Mouse (Mus musculus): ENCODE data around the gene Arhgap17. TPM values are rescaled to one million over a fixed set of nuclear protein-coding genes. Genes with fewer than 3 reads are reported as not detected.

Arhgap17 gene
- polyA plus RNA-seq, 1 experiment from 2014 or later, result 21.3 TPM

GRCm38 (mm10) chr7:123346631-123347290 is 23.0 kb downstream of the Arhgap17 start:
- Histone ChIP-seq H3K4me1 (ENCODE audit: insufficient read depth, low read length) (peaks cover 23% of the 10 kb centered on the region), H3K36me3 (ENCODE audit: insufficient read depth, low read length) (no peaks in the 10 kb centered on the region), H3K4me3 (ENCODE audit: low read length) (no peak overlapping the region), H3K4me2 (replicated peaks; ENCODE audit: low read depth, low read length) (no peak overlapping the region), H3K27ac (ENCODE audit: low read length) (peak overlapping the region; percentile 8; the same call in 1 of the 2 replicates), H3K9me3 (ENCODE audit: low read length) (no peaks in the 10 kb centered on the region), H3K9ac (replicated peaks; ENCODE audit: low read length) (no peak overlapping the region), H3K27me3 (ENCODE audit: insufficient read depth, low read length) (no peaks in the 10 kb centered on the region)
- 66% methylated on average over 7 of the region's 7 CpGs for WGBS
- ATAC-seq (ENCODE audit: low FRiP score, low TSS enrichment), result no peak

DNA sequence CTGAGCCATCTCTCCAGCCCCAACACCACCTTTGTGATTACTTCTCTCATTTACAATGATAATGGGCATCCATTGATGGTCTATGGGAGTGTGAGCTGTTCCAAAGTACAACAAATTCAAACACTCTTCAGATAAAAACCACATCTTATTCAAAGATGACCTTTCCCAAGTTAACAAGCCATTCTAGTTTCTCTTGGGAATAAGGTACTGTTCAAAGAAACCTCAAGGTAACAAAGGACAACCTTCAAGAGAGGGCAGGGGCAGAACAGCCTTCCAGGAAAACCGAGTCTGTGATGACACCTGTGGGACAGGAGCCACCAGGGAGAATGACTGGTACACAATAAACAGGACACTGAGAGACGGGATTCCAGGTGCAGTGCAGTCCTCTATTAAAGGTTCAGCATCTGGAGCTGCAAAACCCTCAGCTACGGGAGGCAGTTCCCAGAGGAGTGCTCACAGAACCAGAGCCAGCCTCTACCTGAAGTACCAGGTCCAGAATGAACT is 24.6 kb downstream of the Arhgap17 start:
- Histone ChIP-seq H3K27me3 (ENCODE audit: insufficient read depth, low read length) (no peaks in the 10 kb centered on the region), H3K36me3 (ENCODE audit: insufficient read depth, low read length) (no peaks in the 10 kb centered on the region), H3K4me3 (ENCODE audit: low read length) (no peak overlapping the region), H3K9me3 (ENCODE audit: low read length) (no peaks in the 10 kb centered on the region), H3K27ac (ENCODE audit: low read length) (no peak overlapping the region), H3K9ac (replicated peaks; ENCODE audit: low read length) (no peak overlapping the region), H3K4me2 (replicated peaks; ENCODE audit: low read depth, low read length) (no peak overlapping the region), H3K4me1 (ENCODE audit: insufficient read depth, low read length) (peaks cover 29% of the 10 kb centered on the region)
- ATAC-seq (ENCODE audit: low FRiP score, low TSS enrichment), result no peak
- 80% methylated on average over 3 of the region's 3 CpGs for WGBS

GRCm38 (mm10) chr7:123344079-123344780 is 25.5 kb downstream of the Arhgap17 start:
- Histone ChIP-seq H3K9ac (replicated peaks; ENCODE audit: low read length) (no peak overlapping the region), H3K4me3 (ENCODE audit: low read length) (no peak overlapping the region), H3K27me3 (ENCODE audit: insufficient read depth, low read length) (no peaks in the 10 kb centered on the region), H3K4me1 (ENCODE audit: insufficient read depth, low read length) (peaks cover 24% of the 10 kb centered on the region), H3K9me3 (ENCODE audit: low read length) (no peaks in the 10 kb centered on the region), H3K36me3 (ENCODE audit: insufficient read depth, low read length) (no peaks in the 10 kb centered on the region), H3K27ac (ENCODE audit: low read length) (no peak overlapping the region), H3K4me2 (replicated peaks; ENCODE audit: low read depth, low read length) (no peak overlapping the region)
- no peak for ATAC-seq (ENCODE audit: low FRiP score, low TSS enrichment)
- 89% methylated on average over 5 of the region's 5 CpGs for WGBS

DNA sequence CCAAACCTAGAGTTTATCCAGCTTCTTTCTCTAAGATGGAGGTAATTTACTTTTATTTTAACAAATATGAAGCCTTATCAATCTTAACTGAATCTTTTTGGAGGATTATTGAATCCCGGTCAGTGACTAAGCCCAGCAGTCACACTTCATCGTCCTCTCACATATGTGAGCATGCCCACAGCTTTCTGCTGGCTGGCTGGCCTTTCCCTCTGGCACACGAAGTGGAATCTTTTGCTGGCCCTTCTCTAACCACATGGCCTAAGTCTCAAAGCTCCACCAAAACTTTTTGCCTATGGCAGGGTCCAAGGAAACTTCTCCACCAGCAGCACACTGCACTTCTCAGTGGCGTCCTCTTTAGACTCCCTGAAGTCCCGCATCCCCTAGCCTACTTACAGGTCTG is 27.8 kb downstream of the Arhgap17 start:
- 65% methylated on average over 5 of the region's 5 CpGs for WGBS
- Histone ChIP-seq H3K9me3 (ENCODE audit: low read length) (no peaks in the 10 kb centered on the region), H3K4me2 (replicated peaks; ENCODE audit: low read depth, low read length) (no peak overlapping the region), H3K36me3 (ENCODE audit: insufficient read depth, low read length) (no peaks in the 10 kb centered on the region), H3K27ac (ENCODE audit: low read length) (no peak overlapping the region), H3K27me3 (ENCODE audit: insufficient read depth, low read length) (no peaks in the 10 kb centered on the region), H3K4me1 (ENCODE audit: insufficient read depth, low read length) (peaks cover 22% of the 10 kb centered on the region), H3K4me3 (ENCODE audit: low read length) (no peak overlapping the region), H3K9ac (replicated peaks; ENCODE audit: low read length) (no peak overlapping the region)
- ATAC-seq (ENCODE audit: low FRiP score, low TSS enrichment), result no peak

GRCm38 (mm10) chr7:123338351-123338750 is 31.4 kb downstream of the Arhgap17 start:
- H3K4me1 ChIP-seq (ENCODE audit: insufficient read depth, low read length), result peaks cover 19% of the 10 kb centered on the region
- H3K4me3 ChIP-seq (ENCODE audit: low read length), result no peak overlapping the region
- H3K4me2 ChIP-seq (replicated peaks; ENCODE audit: low read depth, low read length), result no peak overlapping the region
- no peaks in the 10 kb centered on the region for H3K27me3 ChIP-seq (ENCODE audit: insufficient read depth, low read length)
- no peaks in the 10 kb centered on the region for H3K36me3 ChIP-seq (ENCODE audit: insufficient read depth, low read length)
- H3K9me3 ChIP-seq (ENCODE audit: low read length), result no peaks in the 10 kb centered on the region
- no peak overlapping the region for H3K9ac ChIP-seq (replicated peaks; ENCODE audit: low read length)
- peak overlapping the region; percentile 22; the same call in 1 of the 2 replicates for H3K27ac ChIP-seq (ENCODE audit: low read length)
- 48% methylated on average over 8 of the region's 8 CpGs for WGBS
- ATAC-seq (ENCODE audit: low FRiP score, low TSS enrichment), result peak; percentile 62; the same call in 1 of the 2 replicates

DNA sequence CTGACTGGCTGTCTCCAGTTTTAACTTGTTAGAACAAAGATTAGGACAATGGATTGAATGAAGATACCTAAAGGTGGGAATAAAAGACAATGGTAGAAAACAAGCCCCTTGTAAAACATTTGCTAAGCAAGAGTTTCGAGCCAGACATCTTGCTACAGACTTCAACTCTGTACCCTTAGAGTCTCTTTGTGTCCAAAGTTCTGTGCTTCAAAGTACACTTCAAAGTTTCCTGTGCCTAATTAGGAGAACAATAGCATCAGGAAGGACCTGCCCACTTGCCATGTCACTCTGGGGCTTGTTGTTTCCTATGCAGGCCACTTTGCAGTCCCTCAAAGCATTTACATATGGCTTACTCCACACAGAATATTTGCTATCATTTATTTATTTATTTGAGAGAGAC is 33.4 kb downstream of the Arhgap17 start:
- no peaks in the 10 kb centered on the region for H3K27me3 ChIP-seq (ENCODE audit: insufficient read depth, low read length)
- no peaks in the 10 kb centered on the region for H3K36me3 ChIP-seq (ENCODE audit: insufficient read depth, low read length)
- no peak overlapping the region; the same call in 1 of the 2 replicates for H3K4me2 ChIP-seq (replicated peaks; ENCODE audit: low read depth, low read length)
- no peak overlapping the region for H3K4me3 ChIP-seq (ENCODE audit: low read length)
- peak overlapping the region; percentile 79 for H3K27ac ChIP-seq (ENCODE audit: low read length)
- H3K4me1 ChIP-seq (ENCODE audit: insufficient read depth, low read length), result peaks cover 10% of the 10 kb centered on the region
- WGBS, result 64% methylated on average over 1 of the region's 1 CpGs
- no peak for ATAC-seq (ENCODE audit: low FRiP score, low TSS enrichment)
- H3K9me3 ChIP-seq (ENCODE audit: low read length), result no peaks in the 10 kb centered on the region
- H3K9ac ChIP-seq (replicated peaks; ENCODE audit: low read length), result no peak overlapping the region

GRCm38 (mm10) chr7:123330506-123330905 is 39.2 kb downstream of the Arhgap17 start:
- Histone ChIP-seq H3K27ac (ENCODE audit: low read length) (no peak overlapping the region), H3K4me3 (ENCODE audit: low read length) (no peak overlapping the region)
- WGBS, result 77% methylated on average over 9 of the region's 9 CpGs

DNA sequence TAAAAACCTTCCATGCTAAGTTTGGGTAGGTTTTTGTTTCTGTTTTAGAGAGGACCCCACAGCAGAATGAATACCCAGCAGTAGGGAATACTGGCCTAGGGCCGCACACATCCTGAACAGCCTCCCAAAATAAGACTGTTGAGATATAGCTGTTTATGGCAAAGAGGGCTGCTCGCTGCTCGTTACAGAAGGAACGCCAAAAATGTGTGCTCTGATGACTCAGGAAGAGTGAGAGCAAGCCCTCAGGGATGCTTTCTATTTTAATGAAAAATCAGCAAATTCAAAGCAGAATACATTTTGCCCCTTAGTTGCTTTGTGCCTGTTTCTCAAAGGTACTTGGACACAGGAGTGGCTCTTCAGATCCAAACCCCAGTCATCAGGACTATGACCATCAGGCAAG is 41.8 kb downstream of the Arhgap17 start:
- Histone ChIP-seq H3K9ac (replicated peaks; ENCODE audit: low read length) (no peak overlapping the region), H3K36me3 (ENCODE audit: insufficient read depth, low read length) (peaks cover 17% of the 10 kb centered on the region), H3K27me3 (ENCODE audit: insufficient read depth, low read length) (no peaks in the 10 kb centered on the region), H3K4me2 (replicated peaks; ENCODE audit: low read depth, low read length) (no peak overlapping the region), H3K4me1 (ENCODE audit: insufficient read depth, low read length) (peaks cover 3% of the 10 kb centered on the region; the same call in 1 of the 2 replicates), H3K4me3 (ENCODE audit: low read length) (no peak overlapping the region), H3K27ac (ENCODE audit: low read length) (no peak overlapping the region), H3K9me3 (ENCODE audit: low read length) (no peaks in the 10 kb centered on the region)
- ATAC-seq (ENCODE audit: low FRiP score, low TSS enrichment), result no peak
- 80% methylated on average over 4 of the region's 4 CpGs for WGBS

More at GRCm38 (mm10) chr7:123330506-123330905, 39.2 kb downstream of the Arhgap17 start:
- ATAC-seq (ENCODE audit: low FRiP score, low TSS enrichment), result no peak
- Histone ChIP-seq H3K36me3 (ENCODE audit: insufficient read depth, low read length) (peaks cover 8% of the 10 kb centered on the region; the same call in 1 of the 2 replicates), H3K27me3 (ENCODE audit: insufficient read depth, low read length) (no peaks in the 10 kb centered on the region), H3K4me2 (replicated peaks; ENCODE audit: low read depth, low read length) (no peak overlapping the region), H3K4me1 (ENCODE audit: insufficient read depth, low read length) (peaks cover 3% of the 10 kb centered on the region; the same call in 1 of the 2 replicates), H3K9me3 (ENCODE audit: low read length) (no peaks in the 10 kb centered on the region), H3K9ac (replicated peaks; ENCODE audit: low read length) (no peak overlapping the region)

DNA sequence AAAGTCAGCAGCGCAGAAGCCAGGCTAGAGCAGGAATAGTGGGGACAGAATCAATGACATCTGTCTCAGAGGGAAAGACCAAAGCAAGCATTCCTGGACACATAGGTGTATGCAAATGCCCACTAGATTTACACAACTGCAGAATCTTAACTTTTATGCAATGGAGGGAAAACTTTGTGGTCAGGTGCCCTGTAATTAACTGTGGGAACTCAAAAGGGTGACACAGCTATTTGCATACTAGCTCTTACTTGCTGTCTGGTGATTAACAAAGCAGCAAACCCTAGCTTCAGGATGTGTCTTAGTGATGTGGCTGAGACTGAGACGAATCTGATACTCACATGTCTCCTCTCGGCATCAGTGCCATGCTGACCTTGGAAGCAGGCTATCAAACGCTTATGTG is 42.8 kb downstream of the Arhgap17 start:
- Histone ChIP-seq H3K9ac (replicated peaks; ENCODE audit: low read length) (no peak overlapping the region), H3K27me3 (ENCODE audit: insufficient read depth, low read length) (no peaks in the 10 kb centered on the region), H3K4me3 (ENCODE audit: low read length) (no peak overlapping the region), H3K36me3 (ENCODE audit: insufficient read depth, low read length) (peaks cover 25% of the 10 kb centered on the region), H3K4me1 (ENCODE audit: insufficient read depth, low read length) (peaks cover 3% of the 10 kb centered on the region; the same call in 1 of the 2 replicates), H3K4me2 (replicated peaks; ENCODE audit: low read depth, low read length) (no peak overlapping the region), H3K9me3 (ENCODE audit: low read length) (no peaks in the 10 kb centered on the region), H3K27ac (ENCODE audit: low read length) (no peak overlapping the region)
- ATAC-seq (ENCODE audit: low FRiP score, low TSS enrichment), result no peak
- 74% methylated on average over 4 of the region's 4 CpGs for WGBS

DNA sequence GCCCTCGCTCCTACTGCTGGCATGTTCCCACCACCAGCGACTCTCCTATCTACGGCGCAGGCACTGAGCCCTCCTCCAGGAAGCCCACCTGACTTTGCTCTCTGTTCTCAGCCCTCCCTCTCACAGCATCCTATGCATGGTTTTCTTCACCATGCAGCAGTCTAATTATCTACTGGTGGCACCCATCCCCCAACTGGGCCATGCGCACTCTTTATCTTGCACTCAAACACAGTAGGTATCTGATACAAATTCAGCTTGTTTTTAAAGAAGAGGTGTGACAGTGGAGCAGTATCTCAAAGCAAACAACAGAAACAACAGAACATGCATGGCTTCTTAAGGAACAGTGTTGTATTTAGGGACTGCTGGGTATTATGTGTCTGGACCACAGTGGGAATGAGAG is 43.7 kb downstream of the Arhgap17 start:
- Histone ChIP-seq H3K27me3 (ENCODE audit: insufficient read depth, low read length) (no peaks in the 10 kb centered on the region), H3K36me3 (ENCODE audit: insufficient read depth, low read length) (peaks cover 33% of the 10 kb centered on the region), H3K9ac (replicated peaks; ENCODE audit: low read length) (no peak overlapping the region), H3K9me3 (ENCODE audit: low read length) (no peaks in the 10 kb centered on the region), H3K4me1 (ENCODE audit: insufficient read depth, low read length) (0 out of 2 replicates have a peak, but pooled peaks cover 3% of the 10 kb centered on the region), H3K27ac (ENCODE audit: low read length) (no peak overlapping the region), H3K4me2 (replicated peaks; ENCODE audit: low read depth, low read length) (no peak overlapping the region), H3K4me3 (ENCODE audit: low read length) (no peak overlapping the region)
- 92% methylated on average over 5 of the region's 5 CpGs for WGBS
- ATAC-seq (ENCODE audit: low FRiP score, low TSS enrichment), result no peak
